Mouse (Mus musculus): ENCODE measurements at regions not wholly inside any gene's neighbourhood (a gene's known extent, or its start where the extent isn't known, plus 50 kb on each side); places are given as distances from the start of the nearest gene placed in this dataset.
A peak's percentile ranks its signal among the peaks of the same experiment; 100 is the strongest.

- DNase-seq: no peak
These were observed 108.1 kb downstream of the Gm10184 start for GRCm38 (mm10) chr17:89802148-89802547.

GRCm38 (mm10) chr17:89777570-89777969 lies 132.7 kb downstream of the Gm10184 start:
- no peak for DNase-seq

GRCm38 (mm10) chr17:89766229-89766875 lies 143.9 kb downstream of the Gm10184 start:
- DNase-seq: peak; percentile 9

- no peak for DNase-seq
These were observed 172.8 kb downstream of the Gm10184 start for GRCm38 (mm10) chr17:89737418-89737817.

GRCm38 (mm10) chr17:89725534-89725933 lies 184.7 kb downstream of the Gm10184 start:
- DNase-seq: no peak

GRCm38 (mm10) chr17:89681798-89682197 lies 228.5 kb downstream of the Gm10184 start:
- no peak for DNase-seq

GRCm38 (mm10) chr17:89658326-89658725 lies 251.9 kb downstream of the Gm10184 start:
- DNase-seq: no peak

GRCm38 (mm10) chr17:89656211-89656610 lies 254.0 kb downstream of the Gm10184 start:
- no peak for DNase-seq

- DNase-seq: peak; percentile 59
These were observed 256.0 kb downstream of the Gm10184 start for GRCm38 (mm10) chr17:89654089-89654813.

- DNase-seq: no peak
These were observed 264.2 kb downstream of the Gm10184 start for GRCm38 (mm10) chr17:89646000-89646399.

Measured in adrenal gland, postnatal 14 days (tissue).